Mouse (Mus musculus): ENCODE data around the gene Ptprj. TPM values are rescaled to one million over a fixed set of nuclear protein-coding genes. Genes with fewer than 3 reads are reported as not detected.

Gene Ptprj
- polyA plus RNA-seq, 1 experiment from 2014 or later: 3.0 TPM

DNA sequence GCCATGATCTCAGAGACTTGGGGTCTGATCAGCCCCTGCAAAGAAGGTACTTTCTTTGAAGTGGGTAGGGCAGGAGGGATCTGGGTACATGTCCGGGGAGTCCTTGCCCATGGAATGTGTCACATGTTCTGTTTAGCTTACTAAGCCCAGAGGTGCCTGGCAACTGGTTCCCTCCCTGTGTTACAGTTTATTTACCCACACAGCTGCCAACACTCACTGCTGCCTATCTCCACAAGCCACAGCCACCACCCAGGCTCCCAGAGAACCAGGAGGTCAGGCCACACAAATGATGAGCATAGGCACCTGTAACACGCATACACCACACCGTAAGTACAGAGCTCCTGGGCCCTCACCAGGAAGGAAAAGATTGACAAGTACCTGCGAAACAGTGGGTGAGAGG is 26.6 kb downstream of the Ptprj start:
- 91% methylated on average over 4 of the region's 4 CpGs for WGBS
- Histone ChIP-seq H3K27me3 (ENCODE audit: control insufficient read depth, insufficient read depth, low read length) (no peaks in the 10 kb centered on the region), H3K27ac (replicated peaks; ENCODE audit: low read depth, low read length) (no peak overlapping the region), H3K36me3 (replicated peaks; ENCODE audit: control insufficient read depth, insufficient read depth, low read depth, low read length) (no peaks in the 10 kb centered on the region), H3K9me3 (replicated peaks; ENCODE audit: control insufficient read depth, low read length) (no peaks in the 10 kb centered on the region), H3K4me3 (ENCODE audit: low read depth, low read length) (no peak overlapping the region), H3K9ac (replicated peaks; ENCODE audit: low read length) (no peak overlapping the region), H3K4me2 (ENCODE audit: low read depth, low read length) (no peak overlapping the region), H3K4me1 (ENCODE audit: control insufficient read depth, insufficient read depth, low read length) (no peaks in the 10 kb centered on the region)
- ATAC-seq (replicated peaks; ENCODE audit: insufficient number of reproducible peaks, low FRiP score, low TSS enrichment, low read depth): no peak
- DNase-seq (ENCODE audit: low spot score): no peak

DNA sequence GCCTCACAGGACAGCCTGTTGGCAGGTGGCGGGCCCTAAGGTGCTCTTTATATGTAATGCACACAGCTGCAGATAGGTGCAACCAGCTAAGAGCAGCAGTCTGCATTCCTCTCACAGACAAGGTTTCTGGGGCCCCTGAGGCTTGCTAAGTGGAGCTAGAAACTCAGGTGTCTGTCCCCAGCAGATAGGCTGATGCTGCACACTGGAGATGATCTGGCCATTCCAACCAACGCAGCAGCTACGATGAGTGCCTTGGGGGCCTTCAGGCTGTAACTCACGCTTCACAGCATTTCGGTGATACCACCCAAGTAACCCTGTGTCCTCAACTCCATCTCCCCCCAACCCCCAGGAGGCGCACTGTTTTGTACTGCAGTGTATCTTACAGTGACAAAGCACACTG is 29.8 kb downstream of the Ptprj start:
- ATAC-seq (replicated peaks; ENCODE audit: insufficient number of reproducible peaks, low FRiP score, low TSS enrichment, low read depth) (no peak), DNase-seq (ENCODE audit: low spot score) (no peak)
- WGBS: 91% methylated on average over 6 of the region's 6 CpGs
- no peaks in the 10 kb centered on the region for H3K36me3 ChIP-seq (replicated peaks; ENCODE audit: control insufficient read depth, insufficient read depth, low read depth, low read length)
- no peaks in the 10 kb centered on the region for H3K9me3 ChIP-seq (replicated peaks; ENCODE audit: control insufficient read depth, low read length)
- no peaks in the 10 kb centered on the region for H3K4me1 ChIP-seq (ENCODE audit: control insufficient read depth, insufficient read depth, low read length)
- H3K27ac ChIP-seq (replicated peaks; ENCODE audit: low read depth, low read length): no peak overlapping the region
- H3K4me3 ChIP-seq (ENCODE audit: low read depth, low read length): no peak overlapping the region
- H3K27me3 ChIP-seq (ENCODE audit: control insufficient read depth, insufficient read depth, low read length): no peaks in the 10 kb centered on the region
- H3K9ac ChIP-seq (replicated peaks; ENCODE audit: low read length): no peak overlapping the region
- no peak overlapping the region for H3K4me2 ChIP-seq (ENCODE audit: low read depth, low read length)

DNA sequence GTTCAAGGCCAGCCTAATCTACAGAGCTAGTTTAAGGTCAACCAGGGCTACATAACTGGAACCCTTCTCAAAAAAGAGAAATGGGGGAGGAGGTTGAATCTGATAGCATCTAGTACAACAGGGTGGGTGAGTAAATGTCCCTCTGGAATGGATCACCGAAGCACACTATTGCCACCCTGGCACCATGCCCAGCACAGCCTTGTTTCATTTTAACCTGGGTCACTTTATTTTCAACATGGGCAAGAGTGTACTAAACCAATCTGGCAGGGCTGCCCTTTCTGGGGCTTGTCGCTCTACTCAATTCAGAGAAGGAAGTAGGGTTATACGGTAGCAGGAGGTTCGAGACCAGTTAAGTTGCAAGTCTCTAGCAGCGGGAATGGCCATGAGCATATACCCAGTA is 31.9 kb downstream of the Ptprj start:
- WGBS: 89% methylated on average over 5 of the region's 5 CpGs

DNA sequence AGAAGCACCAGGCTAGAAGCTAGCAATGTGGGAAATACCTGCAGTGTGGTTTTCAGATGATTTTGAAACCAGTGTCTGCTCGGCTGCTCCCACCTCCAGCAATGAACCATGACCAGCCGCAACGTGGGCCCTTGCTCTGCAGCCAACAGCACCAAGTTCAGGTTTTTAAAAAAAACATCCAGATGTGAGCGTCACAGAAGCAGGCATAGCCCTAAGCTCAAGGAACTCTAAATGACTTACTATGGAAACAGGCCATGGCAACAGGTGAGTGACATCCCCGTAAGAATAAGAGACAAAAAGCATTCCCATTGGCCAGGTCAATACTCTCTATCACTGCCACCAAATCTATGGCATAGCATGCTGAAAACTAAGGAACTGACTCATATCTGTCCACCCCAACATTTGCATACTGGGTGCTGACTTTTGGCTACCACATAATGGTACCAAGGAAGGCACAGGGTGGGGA is 33.3 kb downstream of the Ptprj start:
- ATAC-seq (replicated peaks; ENCODE audit: insufficient number of reproducible peaks, low FRiP score, low TSS enrichment, low read depth): no peak
- no peaks in the 10 kb centered on the region for H3K4me1 ChIP-seq (ENCODE audit: control insufficient read depth, insufficient read depth, low read length)
- 81% methylated on average over 5 of the region's 5 CpGs for WGBS
- H3K27me3 ChIP-seq (ENCODE audit: control insufficient read depth, insufficient read depth, low read length): no peaks in the 10 kb centered on the region
- no peaks in the 10 kb centered on the region for H3K9me3 ChIP-seq (replicated peaks; ENCODE audit: control insufficient read depth, low read length)
- H3K4me3 ChIP-seq (ENCODE audit: low read depth, low read length): no peak overlapping the region
- no peak overlapping the region for H3K27ac ChIP-seq (replicated peaks; ENCODE audit: low read depth, low read length)
- H3K9ac ChIP-seq (replicated peaks; ENCODE audit: low read length): no peak overlapping the region
- DNase-seq (ENCODE audit: low spot score): no peak
- no peak overlapping the region for H3K4me2 ChIP-seq (ENCODE audit: low read depth, low read length)
- H3K36me3 ChIP-seq (replicated peaks; ENCODE audit: control insufficient read depth, insufficient read depth, low read depth, low read length): no peaks in the 10 kb centered on the region

More for the DNA sequence above, 31.9 kb downstream of the Ptprj start:
- Histone ChIP-seq H3K9ac (replicated peaks; ENCODE audit: low read length) (no peak overlapping the region), H3K9me3 (replicated peaks; ENCODE audit: control insufficient read depth, low read length) (no peaks in the 10 kb centered on the region), H3K4me2 (ENCODE audit: low read depth, low read length) (no peak overlapping the region), H3K4me1 (ENCODE audit: control insufficient read depth, insufficient read depth, low read length) (no peaks in the 10 kb centered on the region), H3K36me3 (replicated peaks; ENCODE audit: control insufficient read depth, insufficient read depth, low read depth, low read length) (no peaks in the 10 kb centered on the region), H3K27ac (replicated peaks; ENCODE audit: low read depth, low read length) (no peak overlapping the region), H3K4me3 (ENCODE audit: low read depth, low read length) (no peak overlapping the region), H3K27me3 (ENCODE audit: control insufficient read depth, insufficient read depth, low read length) (no peaks in the 10 kb centered on the region)
- DNase-seq (ENCODE audit: low spot score) (no peak), ATAC-seq (replicated peaks; ENCODE audit: insufficient number of reproducible peaks, low FRiP score, low TSS enrichment, low read depth) (no peak)

DNA sequence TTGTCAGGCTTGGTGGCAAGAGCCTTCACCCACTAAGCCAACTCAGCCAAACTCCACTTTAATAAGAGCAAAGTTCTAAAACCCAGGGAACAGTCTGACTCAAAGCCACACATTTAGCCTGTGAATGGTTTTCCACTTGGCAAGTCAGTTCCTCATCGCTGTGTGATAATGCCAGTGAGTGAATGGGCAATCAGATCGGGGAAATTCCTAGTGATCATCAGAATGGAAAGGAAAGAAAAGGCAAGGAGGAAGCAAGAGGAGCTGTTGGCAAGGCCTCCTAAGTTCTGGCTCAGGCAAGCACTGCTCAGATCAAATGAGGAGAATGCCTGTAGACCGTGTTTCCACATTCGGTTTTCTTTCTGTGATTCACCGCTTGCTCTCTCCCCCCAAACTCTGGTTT is 35.2 kb downstream of the Ptprj start:
- no peak for ATAC-seq (replicated peaks; ENCODE audit: insufficient number of reproducible peaks, low FRiP score, low TSS enrichment, low read depth)
- 65% methylated on average over 5 of the region's 5 CpGs for WGBS
- H3K9ac ChIP-seq (replicated peaks; ENCODE audit: low read length): no peak overlapping the region

DNA sequence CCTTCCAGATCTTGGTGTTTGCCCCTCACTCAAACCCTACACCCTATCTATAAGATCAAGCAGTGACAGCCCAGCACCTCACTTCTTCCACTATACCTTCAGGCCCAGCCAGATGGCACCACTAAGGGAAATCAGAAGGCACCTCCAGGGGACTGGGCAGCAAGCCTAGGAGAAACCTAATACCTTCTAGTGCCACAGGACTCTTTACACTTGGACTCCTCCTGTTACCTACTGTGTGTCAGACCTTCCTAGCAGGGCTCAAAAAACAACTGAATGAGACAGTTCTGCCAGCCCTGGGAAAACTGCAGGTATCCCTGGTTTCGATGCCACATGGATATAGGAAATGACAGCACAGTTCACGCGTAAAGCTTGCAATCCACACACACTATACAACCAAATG is 36.5 kb downstream of the Ptprj start:
- H3K4me1 ChIP-seq (ENCODE audit: control insufficient read depth, insufficient read depth, low read length): no peaks in the 10 kb centered on the region
- DNase-seq (ENCODE audit: low spot score) (no peak), ATAC-seq (replicated peaks; ENCODE audit: insufficient number of reproducible peaks, low FRiP score, low TSS enrichment, low read depth) (no peak)
- no peaks in the 10 kb centered on the region for H3K9me3 ChIP-seq (replicated peaks; ENCODE audit: control insufficient read depth, low read length)
- no peaks in the 10 kb centered on the region for H3K27me3 ChIP-seq (ENCODE audit: control insufficient read depth, insufficient read depth, low read length)
- H3K4me3 ChIP-seq (ENCODE audit: low read depth, low read length): no peak overlapping the region
- WGBS: 95% methylated on average over 3 of the region's 3 CpGs
- no peak overlapping the region for H3K27ac ChIP-seq (replicated peaks; ENCODE audit: low read depth, low read length)
- H3K9ac ChIP-seq (replicated peaks; ENCODE audit: low read length): no peak overlapping the region
- H3K36me3 ChIP-seq (replicated peaks; ENCODE audit: control insufficient read depth, insufficient read depth, low read depth, low read length): no peaks in the 10 kb centered on the region
- no peak overlapping the region for H3K4me2 ChIP-seq (ENCODE audit: low read depth, low read length)

More for the DNA sequence above, 35.2 kb downstream of the Ptprj start:
- Histone ChIP-seq H3K9me3 (replicated peaks; ENCODE audit: control insufficient read depth, low read length) (no peaks in the 10 kb centered on the region), H3K4me2 (ENCODE audit: low read depth, low read length) (no peak overlapping the region), H3K27me3 (ENCODE audit: control insufficient read depth, insufficient read depth, low read length) (no peaks in the 10 kb centered on the region), H3K27ac (replicated peaks; ENCODE audit: low read depth, low read length) (0 out of 2 replicates have a peak overlapping the region, but pooled peaks have one; percentile 13), H3K36me3 (replicated peaks; ENCODE audit: control insufficient read depth, insufficient read depth, low read depth, low read length) (no peaks in the 10 kb centered on the region), H3K4me1 (ENCODE audit: control insufficient read depth, insufficient read depth, low read length) (no peaks in the 10 kb centered on the region), H3K4me3 (ENCODE audit: low read depth, low read length) (no peak overlapping the region)
- DNase-seq (ENCODE audit: low spot score): no peak

DNA sequence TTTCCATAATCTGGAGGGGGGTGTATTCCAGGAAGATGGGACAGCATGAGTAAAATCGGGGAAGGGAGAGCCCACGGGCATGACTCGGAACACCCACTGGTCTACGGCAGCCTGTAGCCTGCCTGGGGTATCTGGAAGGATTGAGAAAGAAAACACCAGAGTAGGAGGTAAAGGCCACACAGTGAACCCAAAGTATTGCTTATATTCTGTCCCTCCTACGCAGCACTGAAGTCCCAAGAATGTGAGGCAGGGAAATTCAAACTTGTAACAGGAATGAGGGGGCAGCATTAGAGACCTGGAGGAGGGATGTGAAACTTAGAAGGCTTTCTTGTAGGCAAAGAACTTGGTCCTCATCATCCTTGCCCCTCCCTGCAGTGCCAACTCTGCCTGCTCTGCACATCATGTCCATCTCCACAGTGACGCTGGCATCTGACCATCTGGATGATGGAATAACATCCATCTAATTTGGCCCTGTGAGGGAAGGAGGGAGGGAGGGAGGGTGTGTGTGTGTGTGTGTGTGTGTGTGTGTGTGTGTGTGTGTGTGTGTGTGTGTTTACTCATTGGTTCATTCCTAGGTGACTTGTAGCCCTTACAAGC is 37.2 kb downstream of the Ptprj start:
- DNase-seq (ENCODE audit: low spot score): no peak
- no peak overlapping the region for H3K27ac ChIP-seq (replicated peaks; ENCODE audit: low read depth, low read length)
- no peaks in the 10 kb centered on the region for H3K36me3 ChIP-seq (replicated peaks; ENCODE audit: control insufficient read depth, insufficient read depth, low read depth, low read length)
- H3K4me1 ChIP-seq (ENCODE audit: control insufficient read depth, insufficient read depth, low read length): no peaks in the 10 kb centered on the region
- H3K4me3 ChIP-seq (ENCODE audit: low read depth, low read length): no peak overlapping the region
- ATAC-seq (replicated peaks; ENCODE audit: insufficient number of reproducible peaks, low FRiP score, low TSS enrichment, low read depth): no peak
- H3K27me3 ChIP-seq (ENCODE audit: control insufficient read depth, insufficient read depth, low read length): no peaks in the 10 kb centered on the region
- 92% methylated on average over 6 of the region's 6 CpGs for WGBS
- no peaks in the 10 kb centered on the region for H3K9me3 ChIP-seq (replicated peaks; ENCODE audit: control insufficient read depth, low read length)
- no peak overlapping the region for H3K4me2 ChIP-seq (ENCODE audit: low read depth, low read length)
- H3K9ac ChIP-seq (replicated peaks; ENCODE audit: low read length): no peak overlapping the region

DNA sequence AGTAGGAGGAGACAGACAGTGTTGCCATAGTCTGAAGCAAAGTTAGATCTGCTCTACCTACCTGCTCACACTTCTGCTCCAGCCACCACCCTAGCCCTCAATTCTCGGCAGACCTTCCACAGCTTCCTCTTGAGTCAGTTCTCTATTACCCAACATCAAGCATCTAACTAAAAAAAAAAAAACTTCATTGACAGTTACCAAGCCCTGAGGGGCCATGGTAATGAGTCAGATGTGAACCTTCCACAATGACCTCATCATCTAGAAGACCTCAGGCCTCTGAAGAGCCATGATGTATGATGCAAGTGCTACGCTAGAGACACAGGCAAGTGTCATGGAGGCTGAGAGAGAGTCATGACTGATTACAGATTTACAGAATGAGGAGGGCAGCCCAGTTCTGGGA is 37.8 kb downstream of the Ptprj start:
- Histone ChIP-seq H3K9me3 (replicated peaks; ENCODE audit: control insufficient read depth, low read length) (no peaks in the 10 kb centered on the region), H3K27ac (replicated peaks; ENCODE audit: low read depth, low read length) (no peak overlapping the region), H3K9ac (replicated peaks; ENCODE audit: low read length) (no peak overlapping the region), H3K4me3 (ENCODE audit: low read depth, low read length) (no peak overlapping the region), H3K4me2 (ENCODE audit: low read depth, low read length) (no peak overlapping the region), H3K27me3 (ENCODE audit: control insufficient read depth, insufficient read depth, low read length) (no peaks in the 10 kb centered on the region), H3K36me3 (replicated peaks; ENCODE audit: control insufficient read depth, insufficient read depth, low read depth, low read length) (no peaks in the 10 kb centered on the region), H3K4me1 (ENCODE audit: control insufficient read depth, insufficient read depth, low read length) (no peaks in the 10 kb centered on the region)
- 94% methylated on average over 2 of the region's 2 CpGs for WGBS
- ATAC-seq (replicated peaks; ENCODE audit: insufficient number of reproducible peaks, low FRiP score, low TSS enrichment, low read depth): no peak
- no peak for DNase-seq (ENCODE audit: low spot score)

Data from embryonic facial prominence, embryonic 11.5 days (tissue).